Mouse (Mus musculus) testis, adult 2 months (tissue): ENCODE data around the gene Vsig2.

Source experiments
- CTCF ChIP-seq: fragments of 200-500 bp; IDR thresholded peaks from 2 replicates; pipeline ENCODE4 v1.5.1; 2012; ENCODE audit warnings: low read depth, mild to moderate bottlenecking, inconsistent platforms, low read length, moderate library complexity; ENCODE audit not compliant: control insufficient read depth, insufficient read depth, insufficient replicate concordance
- POLR2A ChIP-seq: fragments of 200-500 bp; IDR thresholded peaks from 2 replicates; pipeline ENCODE4 v1.6.1; 2012; ENCODE audit warnings: low read depth, mild to moderate bottlenecking, inconsistent platforms, low read length, moderate library complexity; ENCODE audit not compliant: control insufficient read depth

GRCm38 (mm10) chr9:37592633-37593032 is 53.6 kb downstream of the Vsig2 start:
- TF ChIP-seq CTCF = no peak
- no peak for TF ChIP-seq POLR2A
